Mouse (Mus musculus): ENCODE results near the gene Entpd6.

Entpd6 gene

GRCm38 (mm10) chr2:150748854-150749253 is at the start of gene Entpd6:
Gene Entpd6, plus strand, starts transcription at chr2:150749042.
- peak; percentile 96 for DNase-seq (ENCODE audit: low read depth, low spot score)

- DNase-seq (ENCODE audit: low read depth, low spot score), result no peak
These were observed 36.6 kb upstream of the Entpd6 start for GRCm38 (mm10) chr2:150712167-150712674.

- peak; percentile 35 for DNase-seq (ENCODE audit: low read depth, low spot score)
These were observed 12.9 kb upstream of the Entpd6 start for GRCm38 (mm10) chr2:150735756-150736576.

- DNase-seq (ENCODE audit: low read depth, low spot score), result peak; percentile 61
These were observed 11.0 kb upstream of the Entpd6 start for GRCm38 (mm10) chr2:150737881-150738280.

- no peak for DNase-seq (ENCODE audit: low read depth, low spot score)
These were observed 8.5 kb upstream of the Entpd6 start for GRCm38 (mm10) chr2:150740145-150740841.

GRCm38 (mm10) chr2:150741405-150741804 is 7.4 kb upstream of the Entpd6 start:
- DNase-seq (ENCODE audit: low read depth, low spot score), result no peak

GRCm38 (mm10) chr2:150745016-150745415 is 3.8 kb upstream of the Entpd6 start:
- DNase-seq (ENCODE audit: low read depth, low spot score), result peak; percentile 36

- peak; percentile 32 for DNase-seq (ENCODE audit: low read depth, low spot score)
These were observed 441 bp downstream of the Entpd6 start for GRCm38 (mm10) chr2:150749283-150749682.

GRCm38 (mm10) chr2:150750129-150750979 is 1.5 kb downstream of the Entpd6 start:
- peak; percentile 50 for DNase-seq (ENCODE audit: low read depth, low spot score)

GRCm38 (mm10) chr2:150755016-150755415 is 6.2 kb downstream of the Entpd6 start:
- DNase-seq (ENCODE audit: low read depth, low spot score), result no peak

GRCm38 (mm10) chr2:150761476-150761875 is 12.6 kb downstream of the Entpd6 start:
- peak; percentile 77 for DNase-seq (ENCODE audit: low read depth, low spot score)

GRCm38 (mm10) chr2:150765619-150766018 is 16.8 kb downstream of the Entpd6 start:
- no peak for DNase-seq (ENCODE audit: low read depth, low spot score)

- DNase-seq (ENCODE audit: low read depth, low spot score), result no peak
These were observed 17.4 kb downstream of the Entpd6 start for GRCm38 (mm10) chr2:150766083-150766862.

- DNase-seq (ENCODE audit: low read depth, low spot score), result no peak
These were observed 19.8 kb downstream of the Entpd6 start for GRCm38 (mm10) chr2:150768678-150769077.

GRCm38 (mm10) chr2:150770747-150771146 is 21.9 kb downstream of the Entpd6 start:
- no peak for DNase-seq (ENCODE audit: low read depth, low spot score)

- no peak for DNase-seq (ENCODE audit: low read depth, low spot score)
These were observed 22.3 kb downstream of the Entpd6 start for GRCm38 (mm10) chr2:150771169-150771568.

GRCm38 (mm10) chr2:150771996-150772395 is 23.2 kb downstream of the Entpd6 start:
- no peak for DNase-seq (ENCODE audit: low read depth, low spot score)

GRCm38 (mm10) chr2:150772466-150773119 is 23.8 kb downstream of the Entpd6 start:
- no peak for DNase-seq (ENCODE audit: low read depth, low spot score)

- DNase-seq (ENCODE audit: low read depth, low spot score), result peak; percentile 17
These were observed 34.0 kb downstream of the Entpd6 start for GRCm38 (mm10) chr2:150782801-150783200.
